Mouse (Mus musculus) kidney, postnatal 0 days (tissue): ENCODE measurements around the gene Ctnna3. TPM values are rescaled to one million over a fixed set of nuclear protein-coding genes. Genes with fewer than 3 reads are reported as not detected.
"Not testable (repeated sequence)": the region's sequence is repeated elsewhere in the genome, so short reads cannot be mapped to it uniquely, and the experiment has no call there.

ENCODE experiments used
- ATAC-seq: fragments of 200-750 bp; cut with Nextera tagmentation; replicated peaks from 2 replicates; pipeline ENCODE4 v1.8.0; 2017; ENCODE audit warnings: low read depth, moderate number of reproducible peaks, moderate TSS enrichment, moderate library complexity; ENCODE audit not compliant: low FRiP score
- DNase-seq: peaks from one replicate; pipeline ENCODE4 v3.0.0-alpha.2; 2016; ENCODE audit warnings: low spot score
- H3K27ac ChIP-seq: fragments of 300-500 bp; sonication (generic); 2 replicates; pipeline ENCODE4 v1.5.1; 2014; ENCODE audit warnings: mild to moderate bottlenecking
- H3K27me3 ChIP-seq: fragments of 300-500 bp; sonication (generic); 2 replicates; pipeline ENCODE4 v1.6.1; 2014; ENCODE audit warnings: low read length, mixed read lengths; ENCODE audit not compliant: insufficient read depth
- H3K36me3 ChIP-seq: fragments of 300-500 bp; sonication (generic); 2 replicates; pipeline ENCODE4 v1.6.1; 2014; ENCODE audit warnings: low read length, mixed read lengths; ENCODE audit not compliant: insufficient read depth
- H3K4me1 ChIP-seq: fragments of 300-500 bp; sonication (generic); replicated peaks from 2 replicates; pipeline ENCODE4 v1.6.1; 2014; ENCODE audit warnings: antibody characterized with exemption, low read length, mixed read lengths; ENCODE audit not compliant: insufficient read depth
- H3K4me2 ChIP-seq: fragments of 300-500 bp; sonication (generic); 2 replicates; pipeline ENCODE4 v1.6.1; 2014; ENCODE audit warnings: mild to moderate bottlenecking, low read length, moderate library complexity, mixed read lengths
- H3K4me3 ChIP-seq: fragments of 300-500 bp; sonication (generic); replicated peaks from 2 replicates; pipeline ENCODE4 v1.5.1; 2014; ENCODE audit warnings: low read depth, low read length
- H3K9ac ChIP-seq: fragments of 300-500 bp; sonication (generic); 2 replicates; pipeline ENCODE4 v1.6.1; 2014; ENCODE audit warnings: low read depth, low read length
- H3K9me3 ChIP-seq: fragments of 300-500 bp; sonication (generic); replicated peaks from 2 replicates; pipeline ENCODE4 v1.6.1; 2016; ENCODE audit warnings: low read length, inconsistent platforms, mixed read lengths
- CTCF ChIP-seq: IDR thresholded peaks from 2 replicates; pipeline ENCODE4 v1.5.1; 2016; ENCODE audit warnings: antibody characterized with exemption, low read depth, mild to moderate bottlenecking, moderate library complexity
- WGBS: fragments of 180-500 bp; shearing (Covaris S2); extraction: QIAGEN DNeasy Blood & Tissue Kit; methylation state at CpG from one replicate; pipeline ENCODE4 v1.1.7; 2014; 5-methylcytosine and 5-hydroxymethylcytosine counted together
- polyA plus RNA-seq: library from polyadenylated mRNA; unstranded; fragments of >200 nt; fragmentation: Nextera tagmentation; extraction: Ambion mirVana; gene quantifications from 2 replicates; pipeline ENCODE4 v1.2.1, GENCODE M21; 2015

Ctnna3 gene
- polyA plus RNA-seq, result 0.32 and 0.46 TPM in 2 replicates

- Histone ChIP-seq H3K9ac (peak within 1 kb of the TSS; percentile 68), H3K4me2 (peak within 1 kb of the TSS; percentile 60), H3K27me3 (no peaks in the 10 kb centered on the region), H3K9me3 (no peaks in the 10 kb centered on the region), H3K4me1 (no peaks in the 10 kb centered on the region), H3K4me3 (peak within 1 kb of the TSS; percentile 72), H3K36me3 (no peaks in the 10 kb centered on the region), H3K27ac (peak within 1 kb of the TSS; percentile 81)
- ATAC-seq (peak; percentile 96), DNase-seq (peak; percentile 96)
- under 1% methylated on average over 55 of the region's 55 CpGs for WGBS
- no peak for TF ChIP-seq CTCF
Measured at GRCm38 (mm10) chr10:63429785-63430305, at the start of gene Ctnna3. Gene Ctnna3, plus strand, starts transcription at chr10:63430098.

- H3K4me1 ChIP-seq, result no peaks in the 10 kb centered on the region
- no peaks in the 10 kb centered on the region for H3K9me3 ChIP-seq
- peak within 1 kb of the TSS; percentile 53 for H3K4me3 ChIP-seq
- peak within 1 kb of the TSS; percentile 47; the same call in 1 of the 2 replicates for H3K27ac ChIP-seq
- ATAC-seq (no peak), DNase-seq (peak; percentile 21)
- H3K9ac ChIP-seq, result peak within 1 kb of the TSS; percentile 56
- H3K4me2 ChIP-seq, result peak within 1 kb of the TSS; percentile 90
- WGBS, result 6% methylated on average over 24 of the region's 24 CpGs
- H3K27me3 ChIP-seq, result no peaks in the 10 kb centered on the region
- H3K36me3 ChIP-seq, result no peaks in the 10 kb centered on the region
- no peak for TF ChIP-seq CTCF
Measured at GRCm38 (mm10) chr10:63381498-63382280, 48.2 kb upstream of the Ctnna3 start, which contains the start of gene Sirt1. Gene Sirt1, minus strand, starts transcription at chr10:63381704.

GRCm38 (mm10) chr10:63382372-63383279 lies 47.3 kb upstream of the Ctnna3 start, which contains the start of gene Dnajc12:
Gene Dnajc12, plus strand, starts transcription at chr10:63382443.
- TF ChIP-seq CTCF, result peak; percentile 87
- 1% methylated on average over 28 of the region's 28 CpGs for WGBS

GRCm38 (mm10) chr10:63385897-63386296 lies 44.0 kb upstream of the Ctnna3 start:
- Histone ChIP-seq H3K4me2 (peak overlapping the region; percentile 86), H3K4me3 (peak overlapping the region; percentile 61; the same call in 1 of the 2 replicates)
- not testable (repeated sequence) for ATAC-seq, H3K27me3 ChIP-seq, H3K27ac ChIP-seq, H3K9ac ChIP-seq, H3K4me1 ChIP-seq, H3K9me3 ChIP-seq, H3K36me3 ChIP-seq, DNase-seq
- WGBS, result 16% methylated on average over 5 of the region's 5 CpGs

More at GRCm38 (mm10) chr10:63382372-63383279, 47.3 kb upstream of the Ctnna3 start, which contains the start of gene Dnajc12:
- ATAC-seq (peak; percentile 93), DNase-seq (peak; percentile 99)
- peak within 1 kb of the TSS; percentile 47; the same call in 1 of the 2 replicates for H3K27ac ChIP-seq
- H3K9me3 ChIP-seq, result no peaks in the 10 kb centered on the region
- no peaks in the 10 kb centered on the region for H3K4me1 ChIP-seq
- H3K4me3 ChIP-seq, result peak within 1 kb of the TSS; percentile 53
- no peaks in the 10 kb centered on the region for H3K27me3 ChIP-seq
- H3K36me3 ChIP-seq, result no peaks in the 10 kb centered on the region
- peak within 1 kb of the TSS; percentile 56 for H3K9ac ChIP-seq
- H3K4me2 ChIP-seq, result peak within 1 kb of the TSS; percentile 90

- DNase-seq, result peak; percentile 93
- ATAC-seq, result peak; percentile 51; the same call in 1 of the 2 replicates
- H3K4me3 ChIP-seq, result peak overlapping the region; percentile 61
- H3K4me2 ChIP-seq, result peak overlapping the region; percentile 86
- no peaks in the 10 kb centered on the region for H3K4me1 ChIP-seq
- peak overlapping the region; percentile 31; the same call in 1 of the 2 replicates for H3K27ac ChIP-seq
- H3K9me3 ChIP-seq, result no peaks in the 10 kb centered on the region
- WGBS, result 0% methylated on average over 19 of the region's 19 CpGs
- peak overlapping the region; percentile 64 for H3K9ac ChIP-seq
- H3K27me3 ChIP-seq, result no peaks in the 10 kb centered on the region
- no peak for TF ChIP-seq CTCF
- no peaks in the 10 kb centered on the region for H3K36me3 ChIP-seq
Measured at GRCm38 (mm10) chr10:63386444-63386843, 43.5 kb upstream of the Ctnna3 start.
